Mouse (Mus musculus) embryo, embryonic 9.5 days (tissue): Measurements from ENCODE around the gene Slc16a6.

Source experiments
- DNase-seq: peaks from one replicate; pipeline ENCODE4 v3.0.0-alpha.2; 2017; ENCODE audit errors: extremely low spot score

Slc16a6 gene

DNA sequence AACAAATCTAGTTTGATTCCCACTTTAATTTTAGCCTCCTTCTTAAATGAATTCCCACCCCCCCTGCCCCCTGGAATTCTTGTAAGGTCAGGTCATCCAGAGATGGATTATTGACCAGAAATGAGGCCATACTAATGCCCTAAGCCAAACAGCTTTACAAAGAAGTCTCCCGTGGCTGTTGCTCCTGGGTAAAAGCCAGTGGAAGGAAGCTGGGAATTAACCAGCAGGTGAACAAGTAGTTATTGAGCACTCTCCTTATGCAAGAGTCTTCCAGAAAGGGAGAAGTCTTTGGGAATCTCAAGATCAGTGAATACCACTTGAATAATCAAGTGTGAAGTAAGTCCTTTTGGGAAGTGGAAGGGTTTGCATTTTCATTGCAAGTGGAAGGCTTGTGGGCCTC lies 13.7 kb upstream of the Slc16a6 start:
- DNase-seq = no peak

DNA sequence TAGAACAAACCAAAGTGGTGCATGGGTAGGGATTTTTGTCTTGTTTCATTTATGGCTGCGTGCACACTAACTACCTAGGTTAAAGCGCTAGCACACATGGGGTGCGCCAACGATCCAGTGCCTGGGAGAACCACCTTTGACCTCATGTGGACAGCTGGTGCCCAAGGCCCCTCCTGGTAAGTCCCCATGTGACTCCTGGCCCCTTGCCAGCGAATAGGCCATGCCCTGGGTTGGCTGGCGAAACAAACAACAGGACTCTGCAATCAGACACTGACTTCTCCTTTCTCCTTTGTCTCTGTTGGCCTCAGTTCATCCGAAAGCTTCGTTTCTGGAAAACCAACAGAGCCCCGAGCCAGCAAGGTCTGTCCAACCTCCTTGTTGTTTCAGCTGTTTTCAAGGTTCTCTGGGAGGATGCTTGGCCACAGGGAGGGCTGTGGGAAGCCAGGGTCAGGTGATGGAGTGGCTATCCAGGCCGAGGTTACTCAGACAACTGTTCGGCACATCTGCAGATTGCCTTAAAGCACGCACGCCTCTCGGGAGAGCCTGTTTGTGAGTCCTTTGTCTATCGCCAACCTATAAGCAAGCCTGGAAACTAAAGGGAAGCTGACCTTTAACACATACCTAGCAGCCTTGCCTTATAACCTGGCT lies 12.1 kb upstream of the Slc16a6 start:
- DNase-seq = no peak

DNA sequence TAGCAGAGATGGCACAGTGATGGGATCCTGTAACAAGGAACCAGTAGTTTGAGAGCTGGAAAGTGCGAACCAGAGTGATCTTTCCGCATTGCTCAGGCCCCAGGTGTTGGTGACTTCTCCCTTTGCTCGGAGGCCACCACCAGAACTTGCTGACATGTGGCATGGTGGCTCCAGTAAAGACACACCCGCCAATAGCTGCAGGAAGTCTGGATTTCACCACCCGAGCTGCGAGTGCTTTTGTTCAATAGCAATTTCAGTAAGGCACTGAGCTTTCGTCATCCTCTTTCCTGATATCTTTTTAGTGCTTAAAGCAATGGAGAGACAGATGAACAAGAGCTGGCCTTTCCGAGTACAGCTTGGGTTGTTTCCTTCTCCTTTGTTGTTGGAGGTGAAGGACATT lies 7.0 kb upstream of the Slc16a6 start:
- DNase-seq = no peak

DNA sequence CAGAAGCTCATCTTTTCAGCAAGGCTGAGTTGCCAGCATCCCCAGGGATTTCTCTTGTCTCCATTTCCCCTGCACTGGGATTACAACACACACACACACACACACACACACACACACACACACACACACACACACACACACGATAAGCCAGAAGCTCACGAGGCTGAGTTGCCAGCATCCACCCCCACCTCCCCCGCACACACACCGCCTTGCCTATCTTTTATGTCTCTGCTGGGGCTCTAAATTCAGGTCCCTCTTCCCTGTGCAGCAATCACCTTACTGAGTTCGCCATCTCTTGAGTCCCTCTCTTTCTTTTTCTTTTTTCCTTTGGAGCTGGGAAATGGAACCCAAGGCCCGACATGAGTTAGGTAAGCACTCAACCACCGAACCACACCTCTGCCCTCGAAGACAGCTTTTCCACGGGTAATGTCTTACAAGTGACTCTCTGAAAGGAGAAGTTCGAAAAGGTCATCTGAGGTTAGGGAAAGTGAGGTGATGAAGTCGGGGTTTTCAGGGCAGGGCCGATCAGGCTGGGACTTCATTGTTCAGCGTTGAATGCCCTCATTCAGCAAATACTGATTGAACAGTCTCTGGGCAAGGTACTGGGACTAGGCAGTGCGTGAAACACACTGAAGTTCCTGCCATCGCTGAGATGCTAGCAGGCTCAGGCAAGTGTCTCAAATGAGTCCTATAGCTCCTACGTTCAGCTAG lies 6.3 kb upstream of the Slc16a6 start:
- no peak for DNase-seq

DNA sequence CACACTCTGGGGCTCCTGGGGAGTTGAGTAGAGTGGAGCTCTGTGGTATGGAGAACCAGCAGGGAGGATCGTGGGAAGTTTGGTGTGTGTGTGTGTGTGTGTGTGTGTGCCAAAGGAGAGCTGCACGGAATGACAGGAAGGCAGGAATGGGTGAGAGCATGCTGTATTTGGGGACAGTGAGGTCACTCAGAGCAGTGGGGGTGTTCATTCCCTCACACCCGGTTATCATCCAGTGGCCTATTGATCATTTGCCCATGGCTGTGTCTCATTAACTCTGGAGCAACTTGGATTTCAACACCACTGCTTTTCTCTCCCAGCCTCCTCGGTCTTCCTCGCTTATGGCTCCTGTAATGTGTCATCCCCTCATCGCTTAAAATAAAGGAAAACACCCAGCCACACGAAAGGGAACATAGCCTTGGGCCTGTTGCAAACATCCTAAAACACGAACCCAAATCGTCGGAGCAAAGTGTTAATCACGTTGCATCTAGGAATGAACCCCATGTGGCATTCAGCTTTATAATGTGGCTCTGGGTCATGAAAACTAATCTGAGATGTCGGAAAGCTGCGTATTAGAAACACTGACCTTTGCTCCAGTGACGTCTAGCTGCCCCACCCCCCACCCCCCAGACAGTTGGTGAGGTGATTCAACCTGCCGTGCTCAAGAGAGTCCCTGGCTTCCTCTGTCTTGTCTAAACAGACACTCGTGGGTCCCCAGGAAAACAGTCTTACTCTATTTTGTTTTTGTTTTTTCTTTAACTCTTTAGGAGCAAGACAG lies 4.4 kb upstream of the Slc16a6 start:
- no peak for DNase-seq

DNA sequence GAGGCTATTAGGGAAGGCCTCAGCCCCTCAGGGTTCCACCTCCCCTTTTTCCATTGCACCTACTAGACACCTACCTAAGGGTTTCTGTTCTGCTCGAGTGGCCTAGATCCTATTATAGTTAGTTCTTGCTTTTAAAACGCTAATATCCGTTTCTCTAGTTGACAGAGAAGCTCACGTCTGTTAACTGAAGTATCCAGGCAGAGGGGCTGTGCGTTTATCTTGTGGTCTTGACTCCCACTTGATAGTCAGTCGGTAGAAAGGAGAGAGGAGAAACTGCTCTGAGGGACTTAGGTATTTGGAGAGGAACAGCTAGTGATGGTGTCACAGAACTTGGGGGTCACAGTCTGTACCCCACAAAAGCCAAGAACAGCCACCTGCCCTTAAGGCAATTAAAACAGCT lies 3.3 kb upstream of the Slc16a6 start:
- DNase-seq = no peak

DNA sequence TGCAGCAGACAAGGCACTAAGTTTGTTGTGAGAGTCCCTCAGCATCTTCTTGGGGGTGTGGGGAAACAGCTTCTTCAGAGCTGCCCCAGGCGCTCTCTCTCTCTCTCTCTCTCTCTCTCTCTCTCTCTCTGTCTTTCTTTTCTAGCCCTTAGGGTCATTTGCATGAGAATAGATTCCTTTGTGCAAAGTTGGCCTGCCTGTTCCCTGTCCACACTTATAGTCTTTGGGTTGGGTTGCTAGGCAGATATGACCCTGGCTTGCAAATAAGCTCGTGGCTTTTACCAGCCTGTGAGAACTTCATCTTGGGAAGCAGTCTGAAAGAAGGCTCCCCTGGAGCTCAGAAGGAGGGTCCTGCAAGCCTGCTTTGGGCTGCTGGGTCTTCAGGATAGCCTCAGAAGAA lies 2.8 kb upstream of the Slc16a6 start:
- DNase-seq = peak; percentile 41

DNA sequence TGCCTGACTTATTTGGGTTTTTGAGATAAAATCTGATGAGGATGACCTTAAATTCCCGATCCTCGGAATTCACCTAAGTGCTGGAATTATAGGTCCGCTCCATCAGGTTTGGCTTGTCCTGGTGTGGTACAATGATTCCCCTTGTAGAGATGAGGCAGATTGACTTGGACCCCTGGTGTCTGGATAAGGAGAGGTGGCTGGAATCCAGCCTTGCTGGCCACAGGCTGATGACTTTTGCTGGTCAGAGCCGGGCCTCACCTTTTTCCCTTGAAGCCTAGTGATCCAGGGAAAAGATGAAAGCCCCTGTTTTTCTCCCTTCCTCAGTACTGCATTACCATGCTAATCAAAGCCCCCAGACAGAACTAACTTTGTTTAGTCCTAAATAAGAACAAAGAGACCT lies 2.3 kb upstream of the Slc16a6 start:
- no peak for DNase-seq

DNA sequence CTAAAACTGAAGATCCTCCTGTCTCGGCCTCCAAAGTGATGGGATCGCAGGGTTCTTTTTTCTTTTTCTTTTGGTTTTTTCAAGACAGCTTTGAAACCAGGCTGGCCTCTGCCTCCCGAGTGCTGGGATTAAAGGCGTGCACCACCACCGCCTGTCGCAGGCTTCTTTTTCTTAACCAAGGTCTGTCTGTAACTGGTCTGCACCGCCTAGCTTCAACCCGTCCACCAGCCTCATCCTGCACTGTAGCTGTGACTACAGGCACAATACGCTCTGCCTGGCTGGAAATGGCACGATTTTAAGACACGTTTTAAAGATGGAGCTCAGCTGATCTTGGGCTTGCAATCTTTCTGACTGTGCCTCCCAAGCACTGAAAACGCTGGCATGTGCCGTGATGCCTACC lies 1.4 kb upstream of the Slc16a6 start:
- DNase-seq = no peak

DNA sequence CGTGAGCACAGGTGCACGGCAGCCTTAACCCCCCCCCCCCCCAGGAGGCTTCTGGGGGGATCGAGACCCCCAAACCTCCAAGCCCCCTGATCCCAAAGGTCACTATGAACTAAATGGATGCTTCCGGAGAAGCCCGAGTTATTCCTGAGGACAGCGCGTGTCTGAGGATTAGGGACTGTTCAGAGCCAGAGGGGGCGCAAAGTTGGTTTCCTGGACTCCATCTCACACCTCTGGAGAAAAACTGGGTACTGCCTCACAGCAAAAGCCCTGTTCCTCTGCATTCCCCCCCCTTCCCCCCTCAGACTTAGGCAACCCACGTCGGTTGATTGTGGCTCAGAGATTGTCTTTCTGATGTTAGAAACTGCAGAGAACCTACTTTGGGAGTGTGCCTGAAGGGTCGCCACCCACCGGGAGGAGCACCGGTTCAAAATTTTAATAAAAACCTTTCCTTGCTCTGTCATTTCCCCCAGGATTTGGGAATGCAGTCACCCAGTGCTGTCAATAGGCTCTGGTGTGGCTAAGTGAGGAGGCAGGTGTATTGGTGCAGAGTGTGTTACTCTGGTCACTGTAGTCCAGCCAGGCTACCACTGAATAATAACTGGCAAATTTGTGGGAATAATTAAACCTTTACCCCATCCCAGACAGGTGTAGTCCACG lies 816 bp upstream of the Slc16a6 start:
- DNase-seq = no peak

DNA sequence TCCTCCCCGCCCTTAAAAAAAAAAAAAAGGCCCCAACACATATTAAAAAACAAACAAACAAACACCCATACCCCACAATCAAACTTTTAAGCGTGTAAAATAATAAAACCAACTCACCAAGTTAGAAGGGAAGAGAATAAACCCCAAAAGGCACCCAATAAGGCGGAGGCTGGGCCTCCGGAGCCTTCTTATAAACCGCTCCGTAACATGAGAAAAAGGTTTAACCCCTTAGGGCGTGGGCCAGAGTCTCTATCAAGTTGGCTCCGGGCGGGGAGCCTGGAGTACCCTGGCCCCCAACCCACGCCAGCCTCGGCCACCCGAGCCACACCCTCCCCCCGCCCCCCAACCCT lies 602 bp downstream of the Slc16a6 start:
- DNase-seq = no peak

DNA sequence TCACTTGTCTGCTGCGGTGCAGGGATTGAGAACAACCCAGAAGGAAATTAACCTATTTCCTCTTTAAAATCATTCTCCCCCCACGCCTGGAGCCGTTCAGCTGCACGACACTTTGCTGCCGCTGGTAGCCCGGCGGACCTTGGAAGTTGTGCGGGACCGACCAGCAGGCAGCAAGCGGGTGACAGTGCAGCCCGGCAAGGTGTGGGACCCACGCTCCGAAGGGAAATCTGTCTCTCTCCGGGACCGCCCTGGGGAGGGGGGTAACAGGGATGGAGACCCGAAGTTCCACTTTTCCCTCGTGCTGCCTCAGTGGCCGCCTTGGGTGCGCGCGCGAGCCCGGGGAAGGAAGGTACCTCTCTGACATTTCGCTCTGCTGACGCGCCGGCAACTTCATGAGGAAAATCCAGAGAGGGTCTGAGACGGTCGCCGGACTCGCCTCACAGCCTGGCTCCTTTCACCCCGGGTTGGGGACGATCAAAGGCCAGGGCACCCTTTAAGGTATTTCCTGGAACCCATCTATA lies 1.2 kb downstream of the Slc16a6 start:
- peak; percentile 65 for DNase-seq

DNA sequence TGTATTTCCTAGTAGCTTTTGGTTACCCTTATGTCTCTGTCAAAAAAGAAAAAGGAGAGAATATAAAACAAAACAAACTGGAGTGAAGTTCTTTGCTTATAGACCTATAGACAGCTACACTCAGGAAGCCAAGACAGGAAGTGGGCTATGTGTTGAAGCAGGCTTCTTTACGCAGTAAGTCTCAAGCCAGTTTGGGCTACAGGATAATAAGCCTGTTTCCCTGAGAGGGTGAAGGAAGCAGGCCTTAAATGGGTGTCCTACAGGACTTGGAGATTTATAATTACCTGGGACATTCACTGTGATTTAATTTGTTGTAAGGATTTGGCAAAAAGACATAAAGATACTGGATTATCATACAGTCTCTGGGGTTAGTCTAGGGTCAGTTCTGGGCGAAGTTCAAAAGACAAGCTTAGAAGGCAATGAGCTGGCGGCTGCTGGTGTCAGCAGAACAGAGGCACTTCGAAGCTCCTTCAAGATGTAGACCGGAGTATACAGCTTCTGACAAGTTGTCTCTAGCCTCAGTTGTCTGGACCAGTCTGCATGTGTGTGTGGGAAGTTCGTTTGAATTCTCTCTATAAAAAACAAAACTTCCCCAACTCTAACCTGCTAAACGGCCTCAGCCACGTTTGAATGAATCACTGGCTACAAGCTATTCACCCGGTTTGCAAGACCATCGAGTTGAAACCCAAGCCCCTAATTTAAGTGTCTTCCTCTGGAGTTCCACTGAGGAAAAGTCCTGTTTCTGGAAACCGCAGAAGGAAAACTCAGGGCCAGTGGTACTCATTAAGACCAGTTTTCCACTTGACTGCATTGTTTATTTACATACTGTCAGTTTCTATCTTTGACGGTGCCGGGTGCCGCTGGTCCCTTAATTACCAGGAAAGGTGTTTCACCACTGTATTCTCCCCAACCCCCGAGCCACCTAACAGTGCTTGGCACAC lies 2.2 kb downstream of the Slc16a6 start:
- no peak for DNase-seq

DNA sequence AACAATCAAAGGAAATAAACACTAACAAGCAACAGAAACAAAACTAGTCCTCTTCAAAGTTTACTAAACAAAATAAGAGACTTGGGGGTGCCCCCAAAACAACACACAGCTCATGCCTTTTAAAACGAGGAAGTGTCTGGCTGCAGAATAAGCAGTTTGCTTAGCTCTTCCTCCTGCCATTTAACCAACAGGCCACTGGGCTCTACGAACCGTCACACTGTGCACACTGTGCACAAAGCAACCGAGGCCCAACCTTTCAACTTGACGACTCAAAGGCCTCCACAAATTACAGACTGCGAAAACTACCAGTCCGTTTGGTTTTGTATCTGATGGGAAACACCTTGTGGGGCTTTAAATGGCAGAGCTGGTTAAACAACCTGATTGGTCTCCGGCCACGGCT lies 3.2 kb downstream of the Slc16a6 start:
- DNase-seq = no peak

DNA sequence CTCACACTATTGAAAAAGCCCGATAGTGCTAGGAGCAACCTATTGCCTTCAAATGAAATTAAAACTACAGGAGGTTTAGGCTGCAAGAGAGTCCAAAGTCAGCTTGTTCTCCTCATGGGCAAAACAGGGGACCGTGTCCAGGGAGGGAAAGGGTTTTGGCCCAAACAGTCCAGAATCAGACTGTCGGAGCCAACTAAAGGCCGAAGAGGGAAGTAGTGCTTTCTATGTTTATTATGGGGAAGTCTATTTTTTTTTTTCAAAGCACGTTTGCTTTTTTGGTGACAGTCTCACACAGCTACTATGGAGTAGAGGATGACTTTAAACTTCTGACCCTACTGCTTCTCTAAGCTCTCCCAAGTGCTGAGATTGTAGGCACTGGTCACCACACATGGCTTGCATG lies 5.3 kb downstream of the Slc16a6 start:
- no peak for DNase-seq

DNA sequence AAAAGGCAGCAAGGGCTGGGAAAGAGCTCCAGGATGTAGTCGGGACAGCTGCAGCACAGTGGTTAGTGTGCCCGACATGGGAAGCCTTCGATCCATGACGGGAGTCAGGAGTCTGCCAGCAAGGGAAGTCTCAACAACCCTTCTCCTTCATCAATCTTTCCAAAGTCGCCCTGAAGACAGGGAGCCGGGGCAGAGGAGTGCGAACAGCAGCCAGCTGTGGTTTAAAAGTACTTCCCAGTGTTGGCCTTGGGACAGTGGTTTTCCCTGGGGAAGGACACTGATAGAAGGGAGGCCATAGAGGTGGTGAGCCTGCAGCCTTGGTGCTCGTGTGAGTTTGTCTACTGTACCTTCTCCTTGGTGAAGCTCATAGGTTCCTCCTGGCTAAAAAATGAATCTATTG lies 6.4 kb downstream of the Slc16a6 start:
- no peak for DNase-seq

DNA sequence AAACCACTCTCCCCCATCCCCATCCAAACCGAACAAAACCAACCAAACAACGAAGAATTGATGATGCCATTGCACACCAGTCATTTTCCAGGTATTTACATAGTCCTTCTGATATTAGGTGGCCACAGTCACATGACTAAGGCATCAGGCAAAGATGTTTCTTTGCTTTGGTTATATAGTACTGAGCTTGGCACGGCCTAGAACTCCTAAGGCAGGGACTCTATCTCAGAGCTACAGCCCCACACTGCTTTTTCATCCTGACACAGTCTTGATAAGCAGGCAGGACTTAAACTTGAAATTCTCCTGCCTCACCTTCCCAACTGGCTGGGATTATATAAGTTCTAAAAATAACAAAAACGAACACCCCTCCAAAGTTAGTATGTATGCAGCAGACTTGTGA lies 8.3 kb downstream of the Slc16a6 start:
- DNase-seq = no peak

DNA sequence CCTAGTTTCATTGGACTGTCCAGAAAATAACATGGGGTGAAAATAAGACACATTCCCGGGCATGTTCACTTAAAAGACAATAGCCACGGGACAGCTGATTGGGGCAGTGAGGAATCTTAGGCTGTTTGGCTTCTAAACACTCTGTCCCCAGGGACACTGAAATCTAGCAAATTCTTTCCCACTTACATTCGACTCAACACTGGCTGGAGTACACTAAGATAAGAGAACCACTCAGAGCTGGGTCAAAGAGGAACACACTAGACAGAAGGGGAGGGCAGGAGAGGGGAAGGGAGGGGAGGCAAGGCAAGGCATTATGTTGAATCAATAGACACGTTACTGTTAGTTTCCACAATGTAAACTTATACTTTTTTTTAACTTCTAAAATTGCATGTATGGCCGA lies 12.8 kb downstream of the Slc16a6 start:
- no peak for DNase-seq

DNA sequence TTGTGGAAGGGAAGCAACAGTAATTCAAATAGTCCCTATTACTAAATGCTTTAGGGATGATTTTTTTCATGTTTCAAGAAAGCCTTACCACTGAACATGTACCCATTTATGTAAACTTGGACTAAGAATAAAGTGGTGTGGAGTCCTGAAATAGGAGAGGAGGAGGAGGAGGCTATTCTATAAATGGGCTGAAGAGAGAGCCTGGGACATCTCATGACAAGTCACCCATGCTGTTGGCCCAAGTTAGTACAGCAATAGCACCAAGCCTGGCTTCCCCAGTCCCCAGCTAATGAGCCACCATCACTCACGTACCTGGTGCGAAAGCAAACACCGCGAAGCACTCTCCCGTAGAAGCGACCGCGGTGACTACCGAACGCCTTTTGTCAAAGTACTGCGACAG lies 15.2 kb downstream of the Slc16a6 start:
- DNase-seq = no peak

DNA sequence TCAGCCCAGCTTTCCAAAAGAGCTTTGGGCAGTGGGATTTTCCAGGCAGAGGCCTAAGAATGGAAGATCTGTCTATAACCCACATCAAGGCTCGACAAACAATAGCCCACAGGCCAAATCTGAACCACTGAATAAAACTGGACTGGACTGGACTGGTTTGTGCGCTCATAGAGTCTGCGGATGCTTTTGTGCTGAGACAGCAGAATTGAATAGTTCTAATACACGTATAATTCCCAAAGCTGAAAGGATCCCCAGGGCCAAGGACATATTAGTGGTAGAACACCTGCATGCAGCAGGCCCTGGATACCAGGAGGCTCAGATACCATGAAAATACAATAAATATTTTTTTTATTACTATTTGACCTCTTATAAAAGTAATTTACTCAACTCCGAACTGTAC lies 17.1 kb downstream of the Slc16a6 start:
- no peak for DNase-seq

DNA sequence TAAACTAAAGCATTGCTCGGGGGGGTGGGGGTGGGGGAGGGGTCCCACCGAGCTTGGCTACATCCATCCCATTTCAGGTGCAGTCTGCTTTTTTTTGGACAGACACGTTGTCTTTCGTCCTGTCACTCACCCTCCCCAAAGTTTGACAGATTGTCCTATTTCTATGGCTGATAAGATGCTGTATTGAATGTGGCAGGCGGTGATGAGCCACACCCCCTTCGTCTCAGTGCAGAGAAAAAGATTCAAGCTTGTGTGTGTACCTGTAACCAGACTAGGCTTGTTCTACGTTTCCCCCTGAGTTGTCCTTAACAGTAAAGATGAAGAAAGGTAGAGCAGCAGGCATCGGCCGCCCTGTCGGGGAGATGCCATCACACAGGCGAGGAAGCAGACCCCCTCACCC lies 22.2 kb downstream of the Slc16a6 start:
- DNase-seq = no peak
